Mouse (Mus musculus): ENCODE data around the gene Cstad.
A peak's percentile ranks its signal among the peaks of the same experiment; 100 is the strongest.

Gene Cstad

DNA sequence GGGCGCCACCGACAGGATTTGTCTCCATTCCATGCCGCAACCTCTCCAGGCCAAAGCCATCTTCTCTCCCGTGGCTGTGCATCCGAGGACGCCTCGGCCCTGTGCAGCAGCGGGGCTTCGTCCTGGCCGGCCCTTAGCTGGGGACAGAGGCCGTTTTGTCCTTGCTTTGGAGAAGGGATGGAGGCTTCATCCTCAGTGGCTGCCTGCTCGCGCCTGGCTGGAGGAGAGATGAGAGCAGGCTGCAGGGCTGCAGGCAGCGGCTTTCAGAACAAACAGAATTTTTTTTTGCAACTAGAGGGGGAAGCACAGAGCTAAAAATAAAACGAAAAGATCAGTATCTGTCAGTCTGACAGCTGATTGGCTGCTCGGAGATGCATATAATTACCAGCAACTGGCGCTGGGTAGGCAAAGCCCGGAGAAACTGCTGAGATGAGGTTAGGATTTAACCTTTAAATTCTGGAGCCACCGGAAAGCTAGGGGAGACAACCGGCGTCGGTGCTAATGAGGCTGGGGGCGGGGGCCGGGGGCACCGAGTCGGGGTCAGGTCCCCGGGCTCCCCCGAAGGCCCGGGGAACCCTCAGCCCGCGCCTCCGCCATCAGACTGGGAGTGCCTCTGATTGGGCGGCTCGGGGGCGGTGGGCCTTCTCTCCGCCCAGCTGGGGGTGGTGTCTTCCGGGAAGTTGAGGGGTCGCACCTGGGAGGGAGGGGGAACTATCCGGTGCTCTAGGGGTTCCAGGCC, at the start of gene Cstad:
TSS of gene Cstad (plus strand) at position 400 of the 739 bp plus-strand sequence.
- DNase-seq (ENCODE audit: low read depth in 1 of 2, low spot score in 2 of 2) = peak in 1 of 2 experiments; percentile 11

DNA sequence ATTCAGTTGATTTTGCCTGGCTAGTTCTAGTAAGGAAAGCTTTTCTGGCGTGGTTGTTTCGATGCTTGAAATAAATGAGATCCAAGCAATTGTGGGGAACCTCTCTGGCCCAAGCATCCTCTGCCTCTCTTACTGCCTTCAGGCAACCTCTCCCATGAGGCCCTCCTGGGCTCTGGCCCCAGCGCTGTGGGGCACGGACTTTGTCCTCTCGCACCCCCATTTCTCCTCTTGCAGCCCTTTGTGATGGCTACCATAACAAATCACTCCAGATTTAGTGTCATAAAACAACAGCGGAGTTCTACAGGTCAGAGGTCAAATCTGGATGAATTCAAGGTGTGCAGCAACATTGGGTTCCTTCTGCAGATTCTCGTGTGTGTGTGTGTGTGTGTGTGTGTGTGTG, 49.1 kb upstream of the Cstad start:
- DNase-seq (ENCODE audit: low read depth in 1 of 2, low spot score in 2 of 2) = no peak

DNA sequence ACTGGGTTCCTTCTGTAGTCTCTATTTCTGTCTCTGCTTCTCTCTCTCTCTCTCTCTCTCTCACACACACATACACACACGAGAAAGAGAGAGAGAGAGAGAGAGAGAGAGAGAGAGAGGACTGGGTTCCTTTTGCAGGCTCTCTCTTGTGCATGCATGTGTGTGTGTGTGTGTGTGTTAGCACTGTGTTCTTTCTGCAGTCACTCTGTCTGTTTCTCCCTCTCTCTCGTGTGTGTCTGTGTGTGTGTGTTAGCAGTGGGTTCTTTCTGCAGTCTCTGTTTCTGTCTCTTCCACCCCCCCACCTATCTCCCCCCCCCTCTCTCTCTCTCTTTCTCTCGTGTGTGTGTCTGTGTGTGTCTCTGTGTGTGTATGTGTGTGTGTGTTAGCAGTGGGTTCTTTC, 48.6 kb upstream of the Cstad start:
- DNase-seq (ENCODE audit: low read depth in 1 of 2, low spot score in 2 of 2) = no peak

DNA sequence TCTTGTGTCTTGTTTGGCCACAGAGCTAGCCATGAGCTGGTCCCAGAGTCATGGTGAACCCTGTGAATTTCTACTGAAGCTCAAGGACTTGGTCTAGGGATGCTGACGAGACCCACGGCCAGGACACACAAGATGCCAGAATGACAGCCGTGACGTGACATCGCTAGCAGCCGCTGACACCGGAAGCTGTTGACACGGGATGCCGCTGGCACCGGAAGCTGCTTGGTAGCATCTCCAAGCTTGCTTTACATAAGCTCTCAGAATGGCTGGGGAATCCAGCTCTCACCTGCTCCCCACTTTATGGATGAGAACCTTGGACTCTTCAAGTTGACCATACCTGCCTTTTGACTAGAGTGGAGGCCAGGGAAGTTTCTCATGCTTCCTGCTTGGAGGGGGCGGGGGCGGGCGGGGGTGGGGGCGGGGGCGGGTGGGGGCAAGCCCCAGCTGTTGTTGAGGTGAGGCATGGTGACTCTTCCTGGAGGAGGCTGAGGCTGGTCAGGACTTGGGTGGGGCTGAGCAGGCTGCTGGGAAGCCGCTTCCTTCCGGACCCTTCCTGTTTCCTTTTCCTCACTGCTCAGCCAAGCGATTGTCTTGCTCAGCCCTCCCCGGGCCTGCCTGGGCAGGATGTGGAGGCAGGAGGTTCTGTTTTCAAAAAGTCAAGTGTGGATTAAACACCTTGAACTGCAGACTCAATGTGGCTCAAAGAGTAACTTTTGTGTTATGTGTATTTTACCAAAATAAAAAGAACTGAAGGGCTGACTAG, 47.2 kb upstream of the Cstad start:
- no peak for DNase-seq (ENCODE audit: low read depth in 1 of 2, low spot score in 2 of 2)

DNA sequence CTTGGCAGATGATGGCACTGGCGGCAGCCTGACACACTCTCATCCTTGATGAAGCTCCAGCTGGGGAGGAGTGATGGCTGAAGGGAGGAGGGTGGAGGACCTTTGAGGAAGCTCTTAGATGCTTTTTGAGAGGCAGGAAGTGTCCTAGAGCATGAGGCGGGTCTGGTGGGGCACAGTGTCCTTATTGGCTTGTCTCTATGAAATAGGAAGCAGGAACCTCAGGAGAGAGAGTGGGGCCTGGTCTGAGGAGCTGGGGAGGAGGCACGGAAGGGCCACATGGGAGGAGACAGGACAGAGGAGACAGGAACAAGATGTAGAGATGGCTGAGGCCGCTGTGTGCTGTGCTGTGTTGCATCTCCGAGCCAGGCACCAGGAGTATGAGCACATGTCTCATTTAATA, 43.3 kb upstream of the Cstad start:
- no peak for DNase-seq (ENCODE audit: low read depth in 1 of 2, low spot score in 2 of 2)

DNA sequence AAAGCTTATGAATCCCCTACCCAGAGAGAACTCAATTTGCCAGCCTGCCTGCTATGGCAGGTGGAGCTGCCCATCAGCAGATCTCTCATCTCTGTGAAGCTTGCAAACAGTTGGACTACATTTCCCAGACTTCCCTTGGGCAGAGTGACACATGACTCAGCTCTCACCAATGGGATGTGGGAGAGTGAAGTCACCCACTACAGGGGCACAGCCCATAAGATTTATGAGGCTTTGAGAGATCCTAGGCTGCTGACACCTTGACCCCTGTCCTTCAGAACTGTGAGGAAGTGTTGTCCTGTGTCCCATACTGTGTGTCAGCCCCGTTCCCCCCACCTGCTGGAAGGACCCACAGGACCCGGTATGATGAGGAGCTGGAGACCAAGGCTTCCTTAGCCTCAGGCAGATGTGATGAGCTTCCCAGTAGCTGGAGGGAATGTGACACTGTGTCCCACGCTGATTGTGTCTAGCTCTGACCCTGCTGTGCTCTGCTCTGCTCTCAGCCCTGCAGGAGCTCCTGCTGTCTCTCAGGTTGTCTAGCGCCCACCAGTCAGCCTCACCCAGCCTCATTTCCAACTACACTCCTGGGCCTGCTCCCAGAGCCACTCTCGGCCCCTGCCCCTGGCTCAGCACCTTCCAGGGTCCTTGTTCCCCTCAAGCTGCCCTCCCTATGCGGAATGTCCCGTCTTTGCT, 40.8 kb upstream of the Cstad start:
- no peak for DNase-seq (ENCODE audit: low read depth in 1 of 2, low spot score in 2 of 2)

DNA sequence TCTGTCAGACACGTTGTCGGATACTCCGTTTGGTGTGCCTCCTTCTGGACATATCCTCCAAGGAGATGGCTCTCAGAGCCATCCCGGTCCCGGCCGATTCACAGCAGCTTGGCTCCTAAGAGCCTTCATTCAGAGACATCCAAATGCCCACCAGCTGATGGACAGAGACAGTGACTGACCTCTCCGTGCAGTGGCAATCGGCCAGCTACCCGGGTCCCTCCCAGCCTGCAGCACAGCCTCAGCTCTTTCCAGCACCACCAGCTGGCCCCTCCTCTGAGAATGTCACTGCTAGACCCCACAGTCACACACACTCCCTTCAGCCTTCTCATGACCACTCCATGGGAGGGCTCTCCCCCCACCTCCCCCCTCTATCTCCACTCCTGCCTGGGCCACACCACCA, 39.6 kb upstream of the Cstad start:
- DNase-seq (ENCODE audit: low read depth in 1 of 2, low spot score in 2 of 2) = no peak

DNA sequence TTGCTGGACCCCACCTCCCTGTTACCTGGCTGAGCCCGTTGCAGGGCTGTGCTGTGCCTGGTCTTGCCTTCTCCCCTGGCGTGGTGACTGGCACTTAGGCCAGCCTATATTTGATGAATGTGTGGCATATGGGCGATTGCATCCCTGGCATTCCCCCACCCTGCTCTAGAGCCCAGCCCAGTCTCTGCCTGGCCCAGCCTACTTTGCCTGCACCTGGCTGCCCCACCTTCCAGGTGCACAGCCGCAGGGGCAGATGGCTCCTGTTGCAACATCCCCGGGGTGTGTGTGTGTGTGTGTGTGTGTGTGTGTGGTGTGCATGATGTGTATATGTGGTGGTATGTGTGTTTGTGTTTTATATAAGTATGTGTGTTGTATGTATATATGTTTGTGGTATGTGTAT, 38.3 kb upstream of the Cstad start:
- DNase-seq (ENCODE audit: low read depth in 1 of 2, low spot score in 2 of 2) = no peak

DNA sequence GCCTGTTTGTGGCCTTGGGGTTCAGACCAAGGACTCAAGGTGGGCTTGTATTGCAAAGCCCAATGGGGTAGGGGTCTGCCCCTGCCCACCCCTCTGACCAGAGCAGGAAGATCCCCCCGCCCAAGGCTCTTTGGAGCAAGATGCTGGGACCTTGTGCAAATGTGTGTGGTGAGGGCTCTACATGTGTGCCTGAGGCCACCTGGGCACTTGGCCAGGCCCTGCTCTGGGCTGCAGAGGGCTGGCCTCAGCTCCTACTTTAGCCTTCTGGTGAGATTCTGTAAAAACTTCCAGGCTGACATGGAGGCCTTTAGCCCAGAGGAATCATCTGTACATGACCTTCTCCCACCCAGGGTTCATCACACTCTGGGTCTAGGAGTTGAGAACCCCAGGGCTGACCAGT, 35.3 kb upstream of the Cstad start:
- no peak for DNase-seq (ENCODE audit: low read depth in 1 of 2, low spot score in 2 of 2)

DNA sequence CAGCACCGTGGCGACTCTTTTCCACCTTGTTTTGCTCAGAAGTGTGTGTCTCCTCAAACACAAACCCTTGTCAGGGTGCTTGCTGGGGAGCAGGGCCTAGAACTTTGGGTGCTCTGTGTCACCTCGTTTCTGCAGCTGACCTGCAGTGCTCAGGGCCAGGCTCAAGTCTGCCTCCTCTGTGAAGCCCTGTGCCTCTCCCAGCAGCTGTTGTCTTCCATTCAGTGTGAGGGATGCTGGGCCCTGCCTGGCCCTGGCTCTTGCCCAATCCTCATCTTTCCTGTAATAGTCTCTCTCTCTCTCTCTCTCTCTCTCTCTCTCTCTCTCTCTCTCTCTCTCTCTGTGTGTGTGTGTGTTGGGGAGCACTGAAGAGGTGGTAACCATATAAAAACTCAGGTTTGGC, 32.3 kb upstream of the Cstad start:
- no peak for DNase-seq (ENCODE audit: low read depth in 1 of 2, low spot score in 2 of 2)

DNA sequence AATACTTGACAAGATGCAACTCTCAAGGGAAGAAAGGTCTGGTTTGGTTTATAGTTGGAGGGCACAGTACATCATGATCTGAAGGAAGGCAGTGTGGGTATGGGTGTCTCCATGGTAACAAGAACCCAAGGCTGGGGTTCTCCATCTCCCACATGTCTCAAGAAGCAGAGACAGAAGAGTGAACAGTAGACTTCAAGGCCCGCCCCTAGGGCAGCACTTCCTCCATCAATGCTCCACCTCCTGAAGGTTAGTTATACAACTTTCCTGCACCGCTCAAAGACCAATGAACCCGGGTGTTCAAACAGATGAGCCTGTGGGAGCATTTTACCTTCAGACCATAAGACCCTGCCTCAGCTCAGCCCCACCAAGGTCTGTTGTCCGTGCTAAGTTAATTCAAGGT, 23.2 kb upstream of the Cstad start:
- DNase-seq (ENCODE audit: low read depth in 1 of 2, low spot score in 2 of 2) = no peak

DNA sequence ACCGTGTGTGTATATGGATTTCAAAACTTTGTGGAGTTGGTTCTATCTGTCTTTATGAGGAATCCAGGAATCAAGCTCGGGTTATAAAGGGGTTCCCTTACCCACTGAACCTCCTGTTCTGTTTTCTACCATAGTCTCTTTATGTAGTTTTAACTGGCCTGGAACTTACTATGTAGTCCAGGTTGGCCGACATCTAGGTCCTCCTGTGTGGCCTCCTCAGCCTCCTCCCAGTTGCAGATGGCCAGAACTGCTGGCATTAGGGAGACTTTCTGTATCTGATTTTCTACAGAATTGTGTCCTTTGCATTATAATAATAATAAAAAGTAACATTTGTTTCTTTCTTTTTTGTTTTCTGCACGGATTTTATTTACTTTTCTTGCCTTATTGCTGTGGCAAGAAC, 21.3 kb upstream of the Cstad start:
- DNase-seq (ENCODE audit: low read depth in 1 of 2, low spot score in 2 of 2) = no peak

DNA sequence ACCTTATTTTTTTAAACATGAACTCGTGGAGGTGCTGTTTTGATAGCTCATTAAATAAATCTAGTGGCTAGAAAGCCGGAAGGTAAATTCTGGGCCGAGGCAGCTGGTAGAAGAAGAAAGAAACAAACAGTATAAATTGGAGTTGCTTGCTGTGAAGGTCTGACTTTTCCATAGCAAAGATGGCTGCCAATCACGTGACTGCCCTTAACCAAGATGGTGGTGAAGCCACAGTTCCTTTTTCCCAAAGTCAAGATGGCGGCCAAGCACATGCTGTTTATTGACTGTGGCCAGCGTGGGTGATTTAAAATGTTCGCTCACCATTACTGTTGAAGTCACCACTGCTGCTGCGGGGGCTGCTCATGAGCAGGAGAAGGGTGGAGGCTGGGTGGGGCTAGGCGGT, 17.8 kb upstream of the Cstad start:
- DNase-seq (ENCODE audit: low read depth in 1 of 2, low spot score in 2 of 2) = no peak

DNA sequence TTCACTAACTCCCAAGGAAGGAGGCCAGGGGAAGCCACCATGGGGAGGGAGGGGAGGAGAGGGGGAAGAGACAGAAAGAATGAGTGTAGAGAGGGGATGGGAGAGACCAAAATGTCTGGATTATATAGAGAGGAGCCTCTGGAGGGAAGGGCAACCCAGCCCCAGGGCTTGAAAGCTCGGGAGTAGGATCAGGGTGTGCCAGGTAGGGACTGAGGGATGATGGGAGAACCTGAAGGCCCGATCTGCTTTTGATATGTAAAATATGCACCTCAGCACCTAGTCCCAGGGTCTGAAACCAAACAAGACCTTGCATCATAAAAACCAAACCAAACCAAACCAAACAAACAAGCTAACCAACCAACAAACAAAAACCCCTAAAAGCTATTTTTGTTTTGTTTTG, 16.8 kb upstream of the Cstad start:
- DNase-seq (ENCODE audit: low read depth in 1 of 2, low spot score in 2 of 2) = no peak

DNA sequence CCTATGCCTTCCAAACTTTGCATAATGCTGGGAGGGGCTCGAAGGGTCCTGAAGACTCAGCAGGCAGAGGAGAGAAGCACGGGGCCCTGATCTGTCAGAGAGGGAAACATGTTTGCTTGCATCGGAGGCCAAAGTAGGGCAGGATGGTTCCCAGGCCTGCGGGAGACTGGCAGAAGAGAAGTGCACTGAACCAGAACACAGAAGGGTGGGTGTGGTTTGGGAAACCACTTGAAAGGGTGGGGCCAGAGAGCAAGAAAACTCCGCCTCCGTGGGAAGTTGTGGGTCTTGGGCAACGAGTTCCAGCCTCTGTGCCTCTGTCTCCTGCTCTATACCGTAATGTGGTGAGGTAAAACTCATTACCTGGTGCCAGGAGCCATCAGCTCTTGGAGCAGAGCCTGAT, 7.7 kb upstream of the Cstad start:
- DNase-seq (ENCODE audit: low read depth in 1 of 2, low spot score in 2 of 2) = peak; percentile 42 to 63

DNA sequence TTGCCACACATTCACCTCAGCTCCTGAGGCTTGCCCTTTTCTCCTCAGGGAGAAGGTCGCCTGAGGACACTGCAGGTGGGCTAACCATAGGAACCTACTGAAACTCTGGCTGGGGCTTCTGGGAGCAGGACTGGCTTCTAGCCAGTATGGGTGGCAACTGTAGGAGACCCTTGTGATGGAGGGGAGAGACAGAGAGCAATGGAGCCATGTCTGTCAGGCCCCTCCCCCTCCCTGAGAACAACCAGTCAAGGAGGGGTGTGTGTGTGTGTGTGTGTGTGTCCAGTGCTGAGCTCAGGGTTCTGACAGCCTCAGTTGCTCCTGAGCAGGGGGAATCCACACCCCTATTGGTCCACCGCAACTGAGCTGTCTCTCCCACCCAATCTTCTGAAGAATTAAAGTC, 7.2 kb upstream of the Cstad start:
- DNase-seq (ENCODE audit: low read depth in 1 of 2, low spot score in 2 of 2) = no peak

DNA sequence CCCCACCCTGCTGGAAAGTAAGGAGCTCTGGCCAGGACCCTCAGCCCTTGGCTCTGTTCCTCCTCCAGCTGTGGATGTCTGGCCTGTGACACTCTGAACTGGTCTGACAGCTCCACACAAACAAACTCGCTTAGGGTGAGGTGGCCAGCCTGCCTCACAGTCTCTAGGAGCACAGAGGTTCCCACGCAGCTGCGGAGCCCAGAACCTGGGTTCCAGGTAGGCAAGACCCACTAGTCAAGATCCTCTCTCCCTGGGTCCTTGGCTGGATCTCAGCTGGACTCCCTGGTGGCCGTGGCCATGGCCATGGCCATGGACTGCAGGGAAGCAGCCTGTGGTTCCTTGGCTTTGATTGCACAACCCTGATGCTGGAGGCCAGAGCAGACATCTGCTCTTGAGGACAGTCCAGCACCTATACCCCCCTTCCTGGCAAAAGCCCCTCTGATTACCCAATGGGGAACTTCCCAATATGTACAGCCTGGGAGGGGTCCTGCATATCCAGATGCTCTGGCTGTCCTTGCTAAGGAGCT, 5.8 kb upstream of the Cstad start:
- no peak for DNase-seq (ENCODE audit: low read depth in 1 of 2, low spot score in 2 of 2)

DNA sequence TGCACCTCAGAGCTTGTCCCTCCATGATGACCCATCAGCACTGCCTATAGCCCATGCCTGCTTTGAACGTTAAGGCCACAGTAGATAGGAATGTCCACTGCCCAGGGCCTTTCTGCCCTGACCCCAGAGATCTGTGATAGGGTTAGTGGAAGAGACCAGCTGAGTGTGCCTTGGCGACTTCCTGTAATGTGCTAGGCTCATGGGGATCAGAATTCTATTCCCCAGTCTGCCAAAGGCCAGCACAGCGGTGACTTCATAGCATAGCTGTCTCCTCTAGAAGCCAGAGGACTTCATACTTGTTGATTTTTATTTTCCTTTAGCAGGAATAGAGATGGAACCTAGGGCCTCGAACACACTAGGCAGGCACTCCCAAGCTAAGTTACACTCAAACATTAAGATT, 5.1 kb upstream of the Cstad start:
- DNase-seq (ENCODE audit: low read depth in 1 of 2, low spot score in 2 of 2) = no peak

DNA sequence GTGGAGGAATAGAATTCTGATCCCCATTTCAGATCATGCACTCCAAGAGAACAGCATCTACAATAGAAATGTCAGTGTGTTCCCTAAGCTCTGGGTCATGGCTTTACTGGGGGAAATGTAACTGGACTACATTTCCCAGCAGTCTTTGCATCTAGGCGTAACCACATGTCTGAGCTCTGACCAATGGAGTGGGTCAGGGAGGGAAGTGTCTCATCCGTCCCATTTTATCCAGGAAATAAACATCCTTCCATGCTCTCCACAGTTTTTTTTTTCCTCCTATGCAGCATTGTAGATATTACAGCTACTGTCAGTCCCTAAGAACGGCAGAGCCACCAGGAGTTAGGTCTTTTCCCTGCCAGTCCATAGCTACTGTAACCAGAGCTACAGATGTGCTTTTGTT, 3.9 kb upstream of the Cstad start:
- no peak for DNase-seq (ENCODE audit: low read depth in 1 of 2, low spot score in 2 of 2)

DNA sequence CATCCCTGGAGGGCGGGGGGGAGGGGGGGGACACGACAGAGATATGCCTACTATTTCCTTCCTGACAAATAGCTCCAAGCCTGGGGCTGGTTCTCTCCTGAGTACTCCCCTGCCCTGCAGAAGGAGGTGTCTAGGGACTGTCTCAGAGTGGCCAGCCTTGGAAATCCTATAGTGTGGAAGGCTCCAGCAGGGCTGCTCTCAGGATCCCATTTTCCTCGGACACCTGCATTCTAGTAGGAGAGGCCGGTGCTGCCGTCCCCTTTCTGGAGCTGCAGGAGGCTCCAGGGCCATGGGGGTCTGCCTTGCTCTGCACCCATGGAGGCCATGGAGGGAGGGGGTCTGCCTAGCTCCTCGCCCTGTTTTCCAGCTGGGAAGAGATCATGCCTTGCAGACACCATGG, 2.4 kb upstream of the Cstad start:
- no peak for DNase-seq (ENCODE audit: low read depth in 1 of 2, low spot score in 2 of 2)

DNA sequence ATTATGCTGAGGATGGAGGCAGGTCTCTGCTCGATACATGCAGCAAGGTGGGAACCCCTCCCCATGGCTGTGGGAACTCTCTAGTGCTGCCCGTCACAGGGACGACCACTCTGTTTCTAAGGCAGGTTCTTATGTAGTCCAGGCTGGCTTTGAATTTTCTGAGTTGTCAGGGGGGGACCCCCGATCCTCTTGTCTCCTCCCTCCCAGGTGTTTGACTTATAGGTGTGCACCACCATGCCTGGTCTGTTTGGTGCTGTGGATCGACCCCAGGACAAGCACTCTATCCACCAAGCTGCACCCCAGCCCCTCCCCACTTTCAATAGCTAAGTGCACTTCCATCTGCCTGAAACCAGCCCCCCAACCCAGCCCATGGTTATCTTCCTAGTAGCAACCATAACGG, 1.9 kb upstream of the Cstad start:
- DNase-seq (ENCODE audit: low read depth in 1 of 2, low spot score in 2 of 2) = no peak
